Mouse (Mus musculus) erythroblast, embryonic 14.5 days (primary cell): ENCODE measurements around the gene Calu.

Experiments
- GATA1 ChIP-seq: IDR thresholded peaks from 2 replicates; pipeline ENCODE4 v1.6.1; 2012; ENCODE audit warnings: low read length, inconsistent platforms, mixed read lengths
- TAL1 ChIP-seq: IDR thresholded peaks from 3 replicates; pipeline ENCODE4 v1.6.1; 2012; ENCODE audit warnings: low read length, inconsistent platforms, mixed read lengths

GRCm38 (mm10) chr6:29308846-29309605, 38.8 kb upstream of the Calu start:
- TF ChIP-seq GATA1 = no peak
- TF ChIP-seq TAL1 = no peak
